Mouse (Mus musculus) E14TG2a.4 (cell line): ENCODE measurements at regions not wholly inside any gene's neighbourhood (a gene's known extent, or its start where the extent isn't known, plus 50 kb on each side); places are given as distances from the start of the nearest gene placed in this dataset.

Source experiments
- H3K27me3 ChIP-seq: 2 replicates; pipeline ENCODE4 v1.6.1; 2014; ENCODE audit warnings: low read length, control low read depth; ENCODE audit not compliant: insufficient read depth
- H3K36me3 ChIP-seq: 2 replicates; pipeline ENCODE4 v1.6.1; 2014; ENCODE audit warnings: low read length, control low read depth; ENCODE audit not compliant: insufficient read depth
- H3K4me1 ChIP-seq: replicated peaks from 2 replicates; pipeline ENCODE4 v1.6.1; 2014; ENCODE audit warnings: low read depth, low read length, control low read depth
- H3K4me3 ChIP-seq: replicated peaks from 2 replicates; pipeline ENCODE4 v1.5.1; 2014; ENCODE audit warnings: mild to moderate bottlenecking, low read length
- H3K9me3 ChIP-seq: 2 replicates; pipeline ENCODE4 v1.6.1; 2014; ENCODE audit warnings: low read length, control low read depth
- CTCF ChIP-seq: conservative IDR thresholded peaks from 2 replicates; pipeline ENCODE4 v1.5.1; 2014; ENCODE audit warnings: low read length
- NANOG ChIP-seq: IDR thresholded peaks from 2 replicates; pipeline ENCODE4 v1.6.1; 2014; ENCODE audit warnings: borderline replicate concordance, low read length, mixed read lengths
- POU5F1 ChIP-seq: IDR thresholded peaks from 2 replicates; pipeline ENCODE4 v1.6.1; 2014; ENCODE audit warnings: low read length, borderline replicate concordance

- Histone ChIP-seq H3K4me3 (no peak overlapping the region), H3K27me3 (peaks cover 14% of the 10 kb centered on the region), H3K9me3 (0 out of 2 replicates have a peak, but pooled peaks cover 3% of the 10 kb centered on the region), H3K4me1 (peaks cover 37% of the 10 kb centered on the region), H3K36me3 (no peaks in the 10 kb centered on the region)
- TF ChIP-seq NANOG (no peak), POU5F1 (no peak), CTCF (no peak)
Observed at GRCm38 (mm10) chr1:92316191-92316723, 120.8 kb upstream of the Hdac4 start.

DNA sequence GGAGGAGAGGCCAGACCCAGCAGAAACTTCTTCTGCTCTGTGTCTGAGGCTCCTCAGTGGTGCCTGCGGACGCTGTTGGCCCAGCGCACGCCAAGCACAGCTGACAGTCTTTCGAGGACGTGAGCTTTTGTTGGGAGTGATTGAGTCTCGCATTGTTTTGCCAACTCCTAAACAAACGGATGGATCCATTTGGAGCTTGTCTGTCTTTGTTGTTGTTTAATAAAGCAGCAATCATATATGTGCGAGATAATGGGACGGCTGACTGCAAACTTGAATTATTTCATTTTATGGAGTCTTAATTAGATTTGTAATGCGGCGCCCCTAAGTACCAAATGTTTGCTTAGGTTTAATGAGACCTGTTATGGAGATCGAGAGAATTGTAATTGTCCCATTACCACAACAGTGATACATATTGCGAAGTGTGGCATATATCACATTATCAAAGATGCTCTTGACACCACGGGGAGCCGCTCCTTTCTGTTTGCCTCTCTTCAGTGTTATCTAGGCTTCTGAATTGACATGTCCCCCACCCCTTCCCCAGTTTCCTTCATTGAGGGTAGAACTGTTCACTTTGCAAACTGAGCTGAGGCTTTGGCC, 117.6 kb upstream of the Hdac4 start:
- Histone ChIP-seq H3K36me3 (no peaks in the 10 kb centered on the region), H3K27me3 (peaks cover 14% of the 10 kb centered on the region)

DNA sequence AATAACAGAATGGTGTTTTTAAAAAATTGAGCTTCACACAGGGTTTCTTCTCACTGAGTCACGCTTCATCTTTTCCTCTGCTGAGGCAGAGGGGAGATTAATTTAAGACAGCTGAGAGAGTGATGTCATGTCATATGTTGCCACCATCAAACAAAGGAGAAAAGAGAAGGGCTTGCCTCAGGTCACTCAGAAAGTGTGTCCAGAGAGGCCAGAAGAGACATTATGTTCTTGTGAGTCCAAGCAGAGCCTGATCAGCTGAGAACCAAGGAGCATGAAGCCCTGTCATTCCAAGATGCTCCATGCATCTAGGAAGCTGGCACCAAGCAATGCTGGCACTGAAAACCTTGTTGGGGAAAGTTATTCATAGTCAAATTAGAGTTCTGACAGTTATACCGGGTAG, 114.4 kb upstream of the Hdac4 start:
- H3K4me1 ChIP-seq = peaks cover 6% of the 10 kb centered on the region
- no peak for TF ChIP-seq CTCF
- TF ChIP-seq NANOG = no peak
- TF ChIP-seq POU5F1 = no peak
- H3K9me3 ChIP-seq = 0 out of 2 replicates have a peak, but pooled peaks cover 1% of the 10 kb centered on the region
- H3K27me3 ChIP-seq = peaks cover 12% of the 10 kb centered on the region
- no peaks in the 10 kb centered on the region for H3K36me3 ChIP-seq
- no peak overlapping the region for H3K4me3 ChIP-seq

More for the DNA sequence above, 117.6 kb upstream of the Hdac4 start:
- TF ChIP-seq POU5F1 = no peak
- no peak for TF ChIP-seq CTCF
- TF ChIP-seq NANOG = no peak
- H3K4me1 ChIP-seq = peaks cover 32% of the 10 kb centered on the region
- H3K4me3 ChIP-seq = no peak overlapping the region
- 0 out of 2 replicates have a peak, but pooled peaks cover 3% of the 10 kb centered on the region for H3K9me3 ChIP-seq

GRCm38 (mm10) chr1:92309381-92309780, 113.9 kb upstream of the Hdac4 start:
- H3K9me3 ChIP-seq = no peaks in the 10 kb centered on the region
- no peak overlapping the region for H3K4me3 ChIP-seq
- H3K36me3 ChIP-seq = no peaks in the 10 kb centered on the region
- H3K27me3 ChIP-seq = peaks cover 14% of the 10 kb centered on the region; the same call in 1 of the 2 replicates
- H3K4me1 ChIP-seq = peaks cover 6% of the 10 kb centered on the region
- TF ChIP-seq NANOG (no peak), POU5F1 (no peak), CTCF (no peak)

DNA sequence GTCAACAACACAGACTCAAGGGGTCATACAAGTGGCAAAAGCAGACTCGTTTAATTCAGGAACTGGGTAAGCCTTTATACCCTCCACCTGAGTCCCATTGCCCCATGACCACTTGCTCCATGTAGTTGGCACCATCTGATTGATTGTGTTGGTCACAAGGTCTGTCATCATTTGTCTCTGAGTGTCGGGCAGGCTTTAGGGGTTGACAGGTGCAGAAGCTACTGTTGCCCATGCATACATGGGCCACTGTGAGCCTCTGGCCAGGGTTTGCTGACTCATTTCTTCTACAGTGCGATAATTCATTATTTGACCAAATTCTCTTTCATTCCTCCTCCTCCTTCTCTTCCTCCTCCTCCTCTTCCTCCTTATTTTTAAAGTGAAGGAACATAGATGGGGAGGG, 113.0 kb upstream of the Hdac4 start:
- Histone ChIP-seq H3K9me3 (no peaks in the 10 kb centered on the region), H3K36me3 (no peaks in the 10 kb centered on the region), H3K4me1 (peaks cover under 1% of the 10 kb centered on the region; the same call in 1 of the 2 replicates), H3K4me3 (no peak overlapping the region), H3K27me3 (peaks cover 17% of the 10 kb centered on the region; the same call in 1 of the 2 replicates)
- TF ChIP-seq CTCF = no peak
- TF ChIP-seq POU5F1 = no peak
- TF ChIP-seq NANOG = no peak

GRCm38 (mm10) chr1:92306042-92306441, 110.5 kb upstream of the Hdac4 start:
- Histone ChIP-seq H3K4me1 (no peaks in the 10 kb centered on the region), H3K27me3 (peaks cover 17% of the 10 kb centered on the region; the same call in 1 of the 2 replicates), H3K4me3 (no peak overlapping the region), H3K9me3 (no peaks in the 10 kb centered on the region), H3K36me3 (no peaks in the 10 kb centered on the region)
- TF ChIP-seq NANOG = no peak
- no peak for TF ChIP-seq POU5F1
- no peak for TF ChIP-seq CTCF

DNA sequence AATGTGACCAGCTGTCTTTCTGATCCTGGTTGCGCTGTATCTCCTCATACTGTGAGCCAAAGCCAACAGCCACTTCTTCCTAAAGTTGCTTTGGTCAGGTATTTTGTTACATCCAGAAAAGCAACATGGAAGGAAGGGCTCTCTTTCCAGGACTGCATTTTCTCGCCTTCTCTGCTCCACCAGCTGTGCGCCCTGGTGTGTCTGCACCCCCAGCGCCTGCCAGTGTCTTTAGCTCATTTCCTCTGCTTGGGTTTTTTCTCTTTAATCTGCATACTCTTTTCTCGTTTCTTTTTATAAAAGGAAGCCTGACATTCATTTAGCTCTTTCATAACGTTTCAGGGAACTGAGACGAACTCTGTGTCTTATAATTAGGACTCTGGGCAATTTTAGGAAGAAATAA, 103.5 kb upstream of the Hdac4 start:
- H3K4me3 ChIP-seq = no peak overlapping the region
- H3K36me3 ChIP-seq = no peaks in the 10 kb centered on the region
- 0 out of 2 replicates have a peak, but pooled peaks cover 4% of the 10 kb centered on the region for H3K27me3 ChIP-seq
- H3K4me1 ChIP-seq = no peaks in the 10 kb centered on the region
- H3K9me3 ChIP-seq = no peaks in the 10 kb centered on the region
- no peak for TF ChIP-seq POU5F1

DNA sequence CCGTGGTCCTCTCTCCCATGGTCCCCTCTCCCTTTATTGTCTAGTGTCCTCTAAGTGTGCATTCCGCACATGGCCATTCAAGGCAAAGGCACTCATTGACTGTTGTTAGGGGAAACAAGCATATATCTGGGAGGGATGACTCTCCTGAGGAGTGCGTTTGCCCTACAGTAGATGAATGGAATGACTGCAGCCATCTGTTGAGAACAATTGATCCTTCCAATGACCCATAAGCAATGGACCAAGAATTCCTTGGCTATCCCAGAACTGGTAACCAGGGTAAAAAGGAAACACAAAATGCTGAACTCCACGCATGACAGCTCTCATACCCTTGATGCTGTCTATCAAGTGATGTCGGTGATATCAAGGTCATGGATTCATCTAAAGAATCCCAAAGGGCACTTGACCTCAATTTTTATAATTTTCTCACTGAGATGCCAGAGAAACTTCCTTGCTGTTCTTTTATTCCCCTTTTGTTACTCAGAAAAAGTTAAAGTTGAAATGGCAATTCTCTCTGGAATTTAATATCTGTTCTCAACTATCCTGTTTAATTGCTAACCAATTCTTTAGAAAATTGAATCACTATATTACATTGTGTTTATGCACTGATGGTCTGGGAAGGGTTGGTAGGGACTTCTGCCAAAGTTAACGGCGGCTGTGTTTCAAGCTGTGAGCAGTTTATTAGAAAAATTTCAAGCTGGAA, 97.3 kb upstream of the Hdac4 start:
- Histone ChIP-seq H3K36me3 (no peaks in the 10 kb centered on the region), H3K4me1 (no peaks in the 10 kb centered on the region), H3K9me3 (no peaks in the 10 kb centered on the region), H3K4me3 (no peak overlapping the region), H3K27me3 (no peaks in the 10 kb centered on the region)
- TF ChIP-seq POU5F1 = no peak
- no peak for TF ChIP-seq NANOG
- TF ChIP-seq CTCF = no peak

- no peaks in the 10 kb centered on the region; the same call in 1 of the 2 replicates for H3K27me3 ChIP-seq
- H3K36me3 ChIP-seq = no peaks in the 10 kb centered on the region
- TF ChIP-seq NANOG (no peak), CTCF (no peak), POU5F1 (no peak)
- no peaks in the 10 kb centered on the region for H3K9me3 ChIP-seq
- no peaks in the 10 kb centered on the region for H3K4me1 ChIP-seq
- H3K4me3 ChIP-seq = no peak overlapping the region
Observed at GRCm38 (mm10) chr1:92286966-92287342, 91.5 kb upstream of the Hdac4 start.
